Mouse (Mus musculus) erythroblast, embryonic 14.5 days (primary cell): ENCODE data around the gene Trmt10a. TPM values are rescaled to one million over a fixed set of nuclear protein-coding genes. Genes with fewer than 3 reads are reported as not detected.

Experiments
- H3K27me3 ChIP-seq: 2 replicates; pipeline ENCODE4 v1.6.1; 2012; ENCODE audit warnings: inconsistent platforms; ENCODE audit not compliant: control insufficient read depth
- H3K36me3 ChIP-seq: 2 replicates; pipeline ENCODE4 v1.6.1; 2012; ENCODE audit warnings: mild to moderate bottlenecking, inconsistent platforms; ENCODE audit not compliant: control insufficient read depth
- H3K4me1 ChIP-seq: 2 replicates; pipeline ENCODE4 v1.6.1; 2012; ENCODE audit warnings: inconsistent platforms; ENCODE audit not compliant: control insufficient read depth
- H3K4me3 ChIP-seq: replicated peaks from 2 replicates; pipeline ENCODE3; 2012; ENCODE audit warnings: moderate library complexity, mild to moderate bottlenecking, inconsistent platforms
- H3K9me3 ChIP-seq: 2 replicates; pipeline ENCODE4 v1.6.1; 2012; ENCODE audit warnings: low read length, inconsistent platforms, mixed read lengths; ENCODE audit not compliant: control insufficient read depth
- GATA1 ChIP-seq: IDR thresholded peaks from 2 replicates; pipeline ENCODE4 v1.6.1; 2012; ENCODE audit warnings: low read length, inconsistent platforms, mixed read lengths
- TAL1 ChIP-seq: IDR thresholded peaks from 3 replicates; pipeline ENCODE4 v1.6.1; 2012; ENCODE audit warnings: low read length, inconsistent platforms, mixed read lengths
- polyA plus RNA-seq: library from polyadenylated mRNA; stranded (reverse); fragments of >175 nt; gene quantifications from 2 replicates; pipeline ENCODE4 v1.2.3, GENCODE M21; 2012

The Trmt10a gene
- polyA plus RNA-seq, 1 experiment: 0.54 TPM

- Histone ChIP-seq H3K36me3 (peaks cover 6% of the 10 kb centered on the region; the same call in 1 of the 2 replicates), H3K9me3 (no peaks in the 10 kb centered on the region), H3K27me3 (no peaks in the 10 kb centered on the region), H3K4me3 (no peak overlapping the region), H3K4me1 (no peaks in the 10 kb centered on the region)
- TF ChIP-seq TAL1: no peak
- TF ChIP-seq GATA1: no peak
Measured at GRCm38 (mm10) chr3:138110910-138111782, 32.1 kb upstream of the Trmt10a start.

GRCm38 (mm10) chr3:138114106-138114505 is 29.1 kb upstream of the Trmt10a start:
- no peaks in the 10 kb centered on the region for H3K9me3 ChIP-seq
- no peak overlapping the region for H3K4me3 ChIP-seq
- peaks cover 6% of the 10 kb centered on the region; the same call in 1 of the 2 replicates for H3K36me3 ChIP-seq
- no peaks in the 10 kb centered on the region for H3K4me1 ChIP-seq
- TF ChIP-seq GATA1: no peak
- TF ChIP-seq TAL1: no peak
- no peaks in the 10 kb centered on the region for H3K27me3 ChIP-seq

- H3K36me3 ChIP-seq: no peaks in the 10 kb centered on the region; the same call in 1 of the 2 replicates
- TF ChIP-seq GATA1: no peak
- TF ChIP-seq TAL1: no peak
- no peaks in the 10 kb centered on the region for H3K27me3 ChIP-seq
- no peak overlapping the region for H3K4me3 ChIP-seq
- no peaks in the 10 kb centered on the region for H3K9me3 ChIP-seq
- H3K4me1 ChIP-seq: no peaks in the 10 kb centered on the region
Measured at GRCm38 (mm10) chr3:138116871-138117270, 26.4 kb upstream of the Trmt10a start.

- Histone ChIP-seq H3K4me3 (no peak overlapping the region), H3K27me3 (no peaks in the 10 kb centered on the region), H3K9me3 (no peaks in the 10 kb centered on the region), H3K4me1 (no peaks in the 10 kb centered on the region), H3K36me3 (no peaks in the 10 kb centered on the region; the same call in 1 of the 2 replicates)
- TF ChIP-seq TAL1 (no peak), GATA1 (no peak)
Measured at GRCm38 (mm10) chr3:138118392-138118791, 24.9 kb upstream of the Trmt10a start.

- H3K4me3 ChIP-seq: no peak overlapping the region
- H3K36me3 ChIP-seq: no peaks in the 10 kb centered on the region; the same call in 1 of the 2 replicates
- H3K9me3 ChIP-seq: no peaks in the 10 kb centered on the region
- TF ChIP-seq TAL1 (no peak), GATA1 (no peak)
- no peaks in the 10 kb centered on the region for H3K27me3 ChIP-seq
- no peaks in the 10 kb centered on the region for H3K4me1 ChIP-seq
Measured at GRCm38 (mm10) chr3:138118831-138119230, 24.4 kb upstream of the Trmt10a start.

- H3K9me3 ChIP-seq: no peaks in the 10 kb centered on the region
- TF ChIP-seq TAL1 (no peak), GATA1 (no peak)
- no peaks in the 10 kb centered on the region; the same call in 1 of the 2 replicates for H3K36me3 ChIP-seq
- no peaks in the 10 kb centered on the region for H3K27me3 ChIP-seq
- no peak overlapping the region for H3K4me3 ChIP-seq
- no peaks in the 10 kb centered on the region for H3K4me1 ChIP-seq
Measured at GRCm38 (mm10) chr3:138119444-138120105, 23.7 kb upstream of the Trmt10a start.

- no peaks in the 10 kb centered on the region for H3K9me3 ChIP-seq
- TF ChIP-seq GATA1 (no peak), TAL1 (no peak)
- H3K4me1 ChIP-seq: no peaks in the 10 kb centered on the region
- no peaks in the 10 kb centered on the region; the same call in 1 of the 2 replicates for H3K36me3 ChIP-seq
- no peaks in the 10 kb centered on the region for H3K27me3 ChIP-seq
- H3K4me3 ChIP-seq: no peak overlapping the region
Measured at GRCm38 (mm10) chr3:138121461-138121860, 21.8 kb upstream of the Trmt10a start.

- no peaks in the 10 kb centered on the region; the same call in 1 of the 2 replicates for H3K36me3 ChIP-seq
Measured at GRCm38 (mm10) chr3:138123842-138124241, 19.4 kb upstream of the Trmt10a start.

GRCm38 (mm10) chr3:138129110-138129509 is 14.1 kb upstream of the Trmt10a start:
- Histone ChIP-seq H3K9me3 (no peaks in the 10 kb centered on the region), H3K4me3 (peak overlapping the region; percentile 37), H3K4me1 (peaks cover 6% of the 10 kb centered on the region), H3K36me3 (no peaks in the 10 kb centered on the region), H3K27me3 (no peaks in the 10 kb centered on the region)
- no peak for TF ChIP-seq TAL1
- TF ChIP-seq GATA1: no peak

More at GRCm38 (mm10) chr3:138123842-138124241, 19.4 kb upstream of the Trmt10a start:
- no peak for TF ChIP-seq TAL1
- TF ChIP-seq GATA1: no peak
- peaks cover 4% of the 10 kb centered on the region for H3K4me1 ChIP-seq
- no peaks in the 10 kb centered on the region for H3K9me3 ChIP-seq
- H3K4me3 ChIP-seq: no peak overlapping the region
- no peaks in the 10 kb centered on the region for H3K27me3 ChIP-seq
